Mouse (Mus musculus): ENCODE data around the gene Tspyl3. TPM values are rescaled to one million over a fixed set of nuclear protein-coding genes. Genes with fewer than 3 reads are reported as not detected.
A peak's percentile ranks its signal among the peaks of the same experiment; 100 is the strongest.

Gene Tspyl3
- total and polyA plus RNA-seq, 3 experiments = 4.3 to 47.3 (median 9.8) TPM

DNA sequence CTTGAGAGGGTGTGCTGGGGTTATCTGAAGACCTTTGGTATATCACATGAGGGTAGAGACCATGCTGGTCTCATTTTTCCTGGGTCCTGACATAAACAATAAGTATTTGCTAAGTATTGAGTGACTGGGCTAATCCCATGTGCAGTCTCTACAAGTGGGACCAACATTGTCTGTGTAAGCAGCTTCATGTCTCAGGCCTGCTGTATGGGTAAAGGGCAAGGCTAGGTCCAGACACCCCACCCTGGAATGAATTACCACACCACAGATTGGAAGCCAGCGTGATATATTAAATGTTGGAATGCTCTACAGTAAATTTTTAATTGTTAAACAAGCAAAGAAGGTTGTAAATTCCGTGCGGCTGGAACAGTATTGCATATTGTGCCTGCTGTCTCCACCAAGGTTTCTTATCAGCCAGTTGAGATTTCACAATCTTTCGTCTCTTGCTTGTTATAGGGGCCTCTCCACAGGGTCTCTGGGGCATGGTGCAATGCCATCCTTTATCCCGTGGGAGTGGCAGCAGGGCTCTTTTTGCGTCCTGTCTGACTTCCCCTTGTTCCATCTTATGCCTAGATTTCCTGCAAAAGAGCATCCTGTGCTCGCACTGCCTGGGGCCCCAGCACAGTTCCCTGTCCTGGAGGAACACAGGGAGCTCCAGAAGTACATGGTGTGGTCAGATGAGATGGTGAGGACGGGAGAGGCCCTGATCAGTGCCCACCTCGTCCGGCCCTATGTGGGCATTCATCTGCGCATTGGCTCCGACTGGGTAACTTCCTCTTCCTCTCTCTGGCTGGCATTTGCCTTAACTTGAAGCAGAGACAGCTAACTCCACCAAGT, 34.0 kb upstream of the Tspyl3 start:
- no peak overlapping the region for H3K4me3 ChIP-seq (ENCODE audit: control insufficient read depth in 1 of 2, insufficient read depth in 1 of 2, low read depth in 2 of 2, low read length in 2 of 2)
- H3K27me3 ChIP-seq (ENCODE audit: control insufficient read depth in 1 of 2, insufficient read depth in 2 of 2, low read length in 2 of 2) = no peaks in the 10 kb centered on the region
- peaks cover 21 to 23% of the 10 kb centered on the region in 2 experiments for H3K4me1 ChIP-seq (ENCODE audit: control insufficient read depth in 1 of 2, insufficient read depth in 2 of 2, low read length in 2 of 2)
- H3K36me3 ChIP-seq (ENCODE audit: control insufficient read depth in 1 of 2, insufficient read depth in 2 of 2, low read length in 2 of 2) = peaks cover under 1 to 30% of the 10 kb centered on the region in 2 experiments
- no peaks in the 10 kb centered on the region for H3K9me3 ChIP-seq (replicated peaks; ENCODE audit: insufficient read depth, low read length)
- H3K9ac ChIP-seq (ENCODE audit: control insufficient read depth, low read depth, low read length, poor library complexity, severe bottlenecking) = peak overlapping the region; percentile 26
- TF ChIP-seq ZC3H11A (IDR thresholded peaks at IDR 0.05; ENCODE audit: low read depth, low read length) (no peak), RCOR1 (IDR thresholded peaks at IDR 0.05; ENCODE audit: low read depth, low read length) (0 out of 2 replicates have a peak, but pooled peaks have one; percentile 9)
- H3K79me2 ChIP-seq (ENCODE audit: control insufficient read depth, insufficient read depth, low read length, poor library complexity) = no peaks in the 10 kb centered on the region
- DNase-seq (ENCODE audit: low read depth, low spot score) = no peak
- H3K27ac ChIP-seq (ENCODE audit: control insufficient read depth, low read depth, low read length) = peak overlapping the region; percentile 89

- no peak overlapping the region for H3K27ac ChIP-seq (ENCODE audit: control insufficient read depth, low read depth, low read length)
- no peak for DNase-seq (ENCODE audit: low read depth, low spot score)
- H3K9ac ChIP-seq (ENCODE audit: control insufficient read depth, low read depth, low read length, poor library complexity, severe bottlenecking) = no peak overlapping the region
- H3K9me3 ChIP-seq (replicated peaks; ENCODE audit: insufficient read depth, low read length) = no peaks in the 10 kb centered on the region
- H3K4me3 ChIP-seq (ENCODE audit: control insufficient read depth in 1 of 2, insufficient read depth in 1 of 2, low read depth in 2 of 2, low read length in 2 of 2) = no peak overlapping the region
- no peaks in the 10 kb centered on the region for H3K79me2 ChIP-seq (ENCODE audit: control insufficient read depth, insufficient read depth, low read length, poor library complexity)
- H3K4me1 ChIP-seq (ENCODE audit: control insufficient read depth in 1 of 2, insufficient read depth in 2 of 2, low read length in 2 of 2) = peaks cover 16 to 19% of the 10 kb centered on the region in 2 experiments
- H3K36me3 ChIP-seq (ENCODE audit: control insufficient read depth in 1 of 2, insufficient read depth in 2 of 2, low read length in 2 of 2) = peaks cover 0 to 26% of the 10 kb centered on the region in 2 experiments
- no peaks in the 10 kb centered on the region for H3K27me3 ChIP-seq (ENCODE audit: control insufficient read depth in 1 of 2, insufficient read depth in 2 of 2, low read length in 2 of 2)
- TF ChIP-seq UBTF (IDR thresholded peaks at IDR 0.05; ENCODE audit: borderline replicate concordance, insufficient read depth, low read depth, low read length) (no peak), CTCF (IDR thresholded peaks at IDR 0.05 in 2 of 3, conservative IDR thresholded peaks at IDR 0.05 in 1 of 3; ENCODE audit: control insufficient read depth in 1 of 3, insufficient read depth in 1 of 3, low read depth in 2 of 3, low read length in 3 of 3, poor library complexity in 1 of 3, severe bottlenecking in 1 of 3) (no peak), ZKSCAN1 (IDR thresholded peaks at IDR 0.05; ENCODE audit: low read depth, low read length) (no peak)
Measured at GRCm38 (mm10) chr2:153256604-153257003, 31.4 kb upstream of the Tspyl3 start.

GRCm38 (mm10) chr2:153249751-153250150, 24.5 kb upstream of the Tspyl3 start:
- peaks cover 2 to 4% of the 10 kb centered on the region in 2 experiments; a peak in 3 of 4 replicates for H3K36me3 ChIP-seq (ENCODE audit: control insufficient read depth in 1 of 2, insufficient read depth in 2 of 2, low read length in 2 of 2)
- no peak for DNase-seq (ENCODE audit: low read depth, low spot score)
- no peak overlapping the region for H3K27ac ChIP-seq (ENCODE audit: control insufficient read depth, low read depth, low read length)
- no peak overlapping the region for H3K4me3 ChIP-seq (ENCODE audit: control insufficient read depth in 1 of 2, insufficient read depth in 1 of 2, low read depth in 2 of 2, low read length in 2 of 2)
- no peaks in the 10 kb centered on the region for H3K79me2 ChIP-seq (ENCODE audit: control insufficient read depth, insufficient read depth, low read length, poor library complexity)
- no peaks in the 10 kb centered on the region for H3K4me1 ChIP-seq (ENCODE audit: control insufficient read depth in 1 of 2, insufficient read depth in 2 of 2, low read length in 2 of 2)
- no peaks in the 10 kb centered on the region for H3K9me3 ChIP-seq (replicated peaks; ENCODE audit: insufficient read depth, low read length)
- no peaks in the 10 kb centered on the region for H3K27me3 ChIP-seq (ENCODE audit: control insufficient read depth in 1 of 2, insufficient read depth in 2 of 2, low read length in 2 of 2)
- TF ChIP-seq BHLHE40 (IDR thresholded peaks at IDR 0.05; ENCODE audit: borderline replicate concordance, low read depth, low read length) (no peak), ZC3H11A (IDR thresholded peaks at IDR 0.05; ENCODE audit: low read depth, low read length) (no peak), ZKSCAN1 (IDR thresholded peaks at IDR 0.05; ENCODE audit: low read depth, low read length) (no peak), MYB (IDR thresholded peaks at IDR 0.05; ENCODE audit: low read depth, low read length) (no peak), E2F4 (IDR thresholded peaks at IDR 0.05; ENCODE audit: borderline replicate concordance, low read depth, low read length) (no peak), MAX (IDR thresholded peaks at IDR 0.05; ENCODE audit: low read length) (no peak), ZMIZ1 (IDR thresholded peaks at IDR 0.05; ENCODE audit: low read depth, low read length) (no peak), ELF1 (IDR thresholded peaks at IDR 0.05; ENCODE audit: low read depth, low read length) (no peak), MXI1 (IDR thresholded peaks at IDR 0.05; ENCODE audit: low read depth, low read length) (no peak)
- no peak overlapping the region for H3K9ac ChIP-seq (ENCODE audit: control insufficient read depth, low read depth, low read length, poor library complexity, severe bottlenecking)
